Mouse (Mus musculus): Measurements from ENCODE around the gene Ext2. TPM values are rescaled to one million over a fixed set of nuclear protein-coding genes. Genes with fewer than 3 reads are reported as not detected.

Gene Ext2
- 69.8 and 75.1 TPM in 2 replicates for polyA plus RNA-seq (2014; fragmentation: Nextera tagmentation; extraction: Ambion mirVana)

- H3K4me2 ChIP-seq (ENCODE audit: low read depth, severe bottlenecking), result peak within 1 kb of the TSS; percentile 49
- peak; percentile 89 for ATAC-seq (ENCODE audit: insufficient number of reproducible peaks, low FRiP score, low TSS enrichment, low read depth)
- peak within 1 kb of the TSS; percentile 64 for H3K4me3 ChIP-seq (ENCODE audit: low read depth, low read length)
- H3K4me1 ChIP-seq (ENCODE audit: control insufficient read depth, insufficient read depth, low read length), result peaks cover 5% of the 10 kb centered on the region; the same call in 1 of the 2 replicates
- peak; percentile 95 for DNase-seq (ENCODE audit: low spot score)
- H3K36me3 ChIP-seq (ENCODE audit: control insufficient read depth, insufficient read depth, low read length), result no peaks in the 10 kb centered on the region
- H3K9ac ChIP-seq (ENCODE audit: low read length), result peak within 1 kb of the TSS; percentile 81
- H3K27me3 ChIP-seq (ENCODE audit: control insufficient read depth, insufficient read depth, low read length), result no peaks in the 10 kb centered on the region
- H3K9me3 ChIP-seq (ENCODE audit: control insufficient read depth, low read length), result no peaks in the 10 kb centered on the region
- WGBS, result under 1% methylated on average over 59 of the region's 66 CpGs
- H3K27ac ChIP-seq (replicated peaks; ENCODE audit: low read depth, low read length), result no peak within 1 kb of the TSS
These were observed at the start of gene Ext2 for GRCm38 (mm10) chr2:93822045-93822749. TSS of gene Ext2 (minus strand) at chr2:93822568.

GRCm38 (mm10) chr2:93871411-93871925 lies 49.1 kb upstream of the Ext2 start:
- H3K9me3 ChIP-seq (ENCODE audit: control insufficient read depth, low read length), result no peaks in the 10 kb centered on the region
- peaks cover 4% of the 10 kb centered on the region; the same call in 1 of the 2 replicates for H3K4me1 ChIP-seq (ENCODE audit: control insufficient read depth, insufficient read depth, low read length)
- WGBS, result 86% methylated on average over 4 of the region's 4 CpGs
- no peak overlapping the region for H3K4me2 ChIP-seq (ENCODE audit: low read depth, severe bottlenecking)
- H3K27ac ChIP-seq (replicated peaks; ENCODE audit: low read depth, low read length), result no peak overlapping the region
- no peak overlapping the region for H3K4me3 ChIP-seq (ENCODE audit: low read depth, low read length)
- H3K27me3 ChIP-seq (ENCODE audit: control insufficient read depth, insufficient read depth, low read length), result no peaks in the 10 kb centered on the region
- no peak for DNase-seq (ENCODE audit: low spot score)
- ATAC-seq (ENCODE audit: insufficient number of reproducible peaks, low FRiP score, low TSS enrichment, low read depth), result no peak
- H3K36me3 ChIP-seq (ENCODE audit: control insufficient read depth, insufficient read depth, low read length), result no peaks in the 10 kb centered on the region
- H3K9ac ChIP-seq (ENCODE audit: low read length), result no peak overlapping the region

- Histone ChIP-seq H3K9me3 (ENCODE audit: control insufficient read depth, low read length) (no peaks in the 10 kb centered on the region), H3K27me3 (ENCODE audit: control insufficient read depth, insufficient read depth, low read length) (no peaks in the 10 kb centered on the region), H3K4me3 (ENCODE audit: low read depth, low read length) (no peak overlapping the region), H3K27ac (replicated peaks; ENCODE audit: low read depth, low read length) (no peak overlapping the region), H3K4me2 (ENCODE audit: low read depth, severe bottlenecking) (no peak overlapping the region), H3K36me3 (ENCODE audit: control insufficient read depth, insufficient read depth, low read length) (no peaks in the 10 kb centered on the region), H3K4me1 (ENCODE audit: control insufficient read depth, insufficient read depth, low read length) (peaks cover 4% of the 10 kb centered on the region; the same call in 1 of the 2 replicates), H3K9ac (ENCODE audit: low read length) (no peak overlapping the region)
- peak; percentile 82 for DNase-seq (ENCODE audit: low spot score)
- WGBS, result 53% methylated on average over 4 of the region's 4 CpGs
- ATAC-seq (ENCODE audit: insufficient number of reproducible peaks, low FRiP score, low TSS enrichment, low read depth), result no peak
These were observed 48.5 kb upstream of the Ext2 start for GRCm38 (mm10) chr2:93870842-93871241.

GRCm38 (mm10) chr2:93869107-93869600 lies 46.8 kb upstream of the Ext2 start, which contains the start of gene Accsl:
TSS of gene Accsl (minus strand) at chr2:93869157.
- ATAC-seq (ENCODE audit: insufficient number of reproducible peaks, low FRiP score, low TSS enrichment, low read depth), result no peak
- Histone ChIP-seq H3K36me3 (ENCODE audit: control insufficient read depth, insufficient read depth, low read length) (no peaks in the 10 kb centered on the region), H3K4me2 (ENCODE audit: low read depth, severe bottlenecking) (no peak within 1 kb of the TSS), H3K4me1 (ENCODE audit: control insufficient read depth, insufficient read depth, low read length) (peaks cover 4% of the 10 kb centered on the region; the same call in 1 of the 2 replicates), H3K9ac (ENCODE audit: low read length) (no peak within 1 kb of the TSS), H3K27me3 (ENCODE audit: control insufficient read depth, insufficient read depth, low read length) (no peaks in the 10 kb centered on the region), H3K9me3 (ENCODE audit: control insufficient read depth, low read length) (no peaks in the 10 kb centered on the region), H3K27ac (replicated peaks; ENCODE audit: low read depth, low read length) (no peak within 1 kb of the TSS), H3K4me3 (ENCODE audit: low read depth, low read length) (no peak within 1 kb of the TSS)
- 77% methylated on average over 7 of the region's 7 CpGs for WGBS
- DNase-seq (ENCODE audit: low spot score), result no peak

GRCm38 (mm10) chr2:93868566-93868965 lies 46.2 kb upstream of the Ext2 start:
- H3K9ac ChIP-seq (ENCODE audit: low read length), result no peak overlapping the region
- WGBS, result 84% methylated on average over 11 of the region's 11 CpGs
- no peak overlapping the region for H3K4me2 ChIP-seq (ENCODE audit: low read depth, severe bottlenecking)
- ATAC-seq (ENCODE audit: insufficient number of reproducible peaks, low FRiP score, low TSS enrichment, low read depth) (no peak), DNase-seq (ENCODE audit: low spot score) (no peak)
- H3K27ac ChIP-seq (replicated peaks; ENCODE audit: low read depth, low read length), result no peak overlapping the region
- H3K36me3 ChIP-seq (ENCODE audit: control insufficient read depth, insufficient read depth, low read length), result no peaks in the 10 kb centered on the region
- no peak overlapping the region for H3K4me3 ChIP-seq (ENCODE audit: low read depth, low read length)
- H3K27me3 ChIP-seq (ENCODE audit: control insufficient read depth, insufficient read depth, low read length), result no peaks in the 10 kb centered on the region
- peaks cover 2% of the 10 kb centered on the region; the same call in 1 of the 2 replicates for H3K4me1 ChIP-seq (ENCODE audit: control insufficient read depth, insufficient read depth, low read length)
- H3K9me3 ChIP-seq (ENCODE audit: control insufficient read depth, low read length), result no peaks in the 10 kb centered on the region

GRCm38 (mm10) chr2:93863229-93863628 lies 40.9 kb upstream of the Ext2 start:
- H3K9ac ChIP-seq (ENCODE audit: low read length), result no peak overlapping the region
- no peak overlapping the region for H3K4me3 ChIP-seq (ENCODE audit: low read depth, low read length)
- H3K4me2 ChIP-seq (ENCODE audit: low read depth, severe bottlenecking), result no peak overlapping the region
- no peaks in the 10 kb centered on the region for H3K27me3 ChIP-seq (ENCODE audit: control insufficient read depth, insufficient read depth, low read length)
- ATAC-seq (ENCODE audit: insufficient number of reproducible peaks, low FRiP score, low TSS enrichment, low read depth) (no peak), DNase-seq (ENCODE audit: low spot score) (no peak)
- no peak overlapping the region for H3K27ac ChIP-seq (replicated peaks; ENCODE audit: low read depth, low read length)
- H3K4me1 ChIP-seq (ENCODE audit: control insufficient read depth, insufficient read depth, low read length), result no peaks in the 10 kb centered on the region
- H3K36me3 ChIP-seq (ENCODE audit: control insufficient read depth, insufficient read depth, low read length), result no peaks in the 10 kb centered on the region
- WGBS, result 66% methylated on average over 4 of the region's 4 CpGs
- H3K9me3 ChIP-seq (ENCODE audit: control insufficient read depth, low read length), result no peaks in the 10 kb centered on the region

GRCm38 (mm10) chr2:93858845-93859244 lies 36.5 kb upstream of the Ext2 start:
- H3K36me3 ChIP-seq (ENCODE audit: control insufficient read depth, insufficient read depth, low read length), result no peaks in the 10 kb centered on the region
- no peaks in the 10 kb centered on the region for H3K4me1 ChIP-seq (ENCODE audit: control insufficient read depth, insufficient read depth, low read length)
- no peak overlapping the region for H3K9ac ChIP-seq (ENCODE audit: low read length)
- ATAC-seq (ENCODE audit: insufficient number of reproducible peaks, low FRiP score, low TSS enrichment, low read depth) (no peak), DNase-seq (ENCODE audit: low spot score) (no peak)
- H3K27me3 ChIP-seq (ENCODE audit: control insufficient read depth, insufficient read depth, low read length), result no peaks in the 10 kb centered on the region
- no peak overlapping the region for H3K4me2 ChIP-seq (ENCODE audit: low read depth, severe bottlenecking)
- H3K9me3 ChIP-seq (ENCODE audit: control insufficient read depth, low read length), result no peaks in the 10 kb centered on the region
- 73% methylated on average over 12 of the region's 12 CpGs for WGBS
- H3K4me3 ChIP-seq (ENCODE audit: low read depth, low read length), result no peak overlapping the region
- H3K27ac ChIP-seq (replicated peaks; ENCODE audit: low read depth, low read length), result no peak overlapping the region

GRCm38 (mm10) chr2:93851303-93851702 lies 28.9 kb upstream of the Ext2 start:
- Histone ChIP-seq H3K4me2 (ENCODE audit: low read depth, severe bottlenecking) (no peak overlapping the region), H3K4me1 (ENCODE audit: control insufficient read depth, insufficient read depth, low read length) (peaks cover 9% of the 10 kb centered on the region), H3K27ac (replicated peaks; ENCODE audit: low read depth, low read length) (no peak overlapping the region), H3K9ac (ENCODE audit: low read length) (no peak overlapping the region), H3K36me3 (ENCODE audit: control insufficient read depth, insufficient read depth, low read length) (no peaks in the 10 kb centered on the region), H3K27me3 (ENCODE audit: control insufficient read depth, insufficient read depth, low read length) (no peaks in the 10 kb centered on the region), H3K4me3 (ENCODE audit: low read depth, low read length) (no peak overlapping the region), H3K9me3 (ENCODE audit: control insufficient read depth, low read length) (no peaks in the 10 kb centered on the region)
- 17% methylated on average over 1 of the region's 1 CpGs for WGBS
- peak; percentile 16; the same call in 1 of the 2 replicates for ATAC-seq (ENCODE audit: insufficient number of reproducible peaks, low FRiP score, low TSS enrichment, low read depth)
- DNase-seq (ENCODE audit: low spot score), result peak; percentile 36
